Mouse (Mus musculus) intestine, embryonic 14.5 days (tissue): ENCODE data around the gene Prkn. TPM values are rescaled to one million over a fixed set of nuclear protein-coding genes. Genes with fewer than 3 reads are reported as not detected.

Experiments used
- ATAC-seq: fragments of 200-750 bp; cut with Nextera tagmentation; replicated peaks from 2 replicates; pipeline ENCODE4 v1.8.0; 2017; ENCODE audit warnings: low read depth, moderate number of reproducible peaks, moderate TSS enrichment, moderate library complexity; ENCODE audit not compliant: low FRiP score, low TSS enrichment
- DNase-seq: peaks from one replicate; pipeline ENCODE4 v3.0.0-alpha.2; 2018; ENCODE audit warnings: low spot score
- H3K27ac ChIP-seq: fragments of 300-500 bp; sonication (generic); 2 replicates; pipeline ENCODE4 v1.5.1; 2014; ENCODE audit warnings: low read depth, mild to moderate bottlenecking, control low read depth
- H3K27me3 ChIP-seq: fragments of 300-500 bp; sonication (generic); replicated peaks from 2 replicates; pipeline ENCODE4 v1.6.1; 2014; ENCODE audit warnings: low read length, control low read depth; ENCODE audit not compliant: control insufficient read depth, insufficient read depth
- H3K36me3 ChIP-seq: fragments of 300-500 bp; sonication (generic); 2 replicates; pipeline ENCODE4 v1.6.1; 2014; ENCODE audit warnings: low read length, control low read depth; ENCODE audit not compliant: control insufficient read depth, insufficient read depth
- H3K4me1 ChIP-seq: fragments of 300-500 bp; sonication (generic); replicated peaks from 2 replicates; pipeline ENCODE4 v1.6.1; 2014; ENCODE audit warnings: low read length, control low read depth, mixed read lengths; ENCODE audit not compliant: control insufficient read depth, insufficient read depth
- H3K4me2 ChIP-seq: fragments of 300-500 bp; sonication (generic); 2 replicates; pipeline ENCODE4 v1.6.1; 2014; ENCODE audit warnings: low read length
- H3K4me3 ChIP-seq: fragments of 300-500 bp; sonication (generic); 2 replicates; pipeline ENCODE4 v1.5.1; 2014; ENCODE audit warnings: low read depth, low read length, control low read depth, mixed read lengths
- H3K9ac ChIP-seq: fragments of 300-500 bp; sonication (generic); 2 replicates; pipeline ENCODE4 v1.6.1; 2014; ENCODE audit warnings: mild to moderate bottlenecking, low read length
- H3K9me3 ChIP-seq: fragments of 300-500 bp; sonication (generic); 2 replicates; pipeline ENCODE4 v1.6.1; 2016; ENCODE audit warnings: low read length, control low read depth; ENCODE audit not compliant: control insufficient read depth
- WGBS: fragments of 180-500 bp; shearing (Covaris S2); extraction: QIAGEN DNeasy Blood & Tissue Kit; methylation state at CpG from one replicate; pipeline ENCODE4 v1.1.7; 2014; 5-methylcytosine and 5-hydroxymethylcytosine counted together
- polyA plus RNA-seq: library from polyadenylated mRNA; unstranded; fragments of >200 nt; fragmentation: Nextera tagmentation; extraction: Ambion mirVana; gene quantifications from 2 replicates; pipeline ENCODE4 v1.2.1, GENCODE M21; 2014

Prkn gene
- polyA plus RNA-seq, 1 experiment from 2014 or later = 2.3 TPM

DNA sequence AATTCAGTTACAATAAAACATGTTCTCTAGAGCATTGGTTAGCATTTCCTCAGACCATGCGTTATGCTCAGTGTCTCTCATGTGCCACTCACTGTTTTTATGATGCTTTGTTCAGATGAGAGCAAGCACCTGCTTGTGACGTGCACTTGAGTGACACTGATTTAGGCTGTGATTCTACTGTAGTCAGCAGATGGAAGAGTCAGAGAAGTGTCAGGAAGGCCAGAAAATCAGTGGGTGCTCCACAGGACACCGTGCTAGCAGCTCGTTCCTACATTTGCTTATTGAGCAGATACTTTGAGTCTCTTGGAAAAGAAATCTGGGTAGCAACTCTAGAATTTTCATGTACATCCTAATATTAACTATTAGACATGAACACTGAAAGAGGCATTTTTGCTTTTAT is 106.4 kb downstream of the Prkn start:
- no peak overlapping the region for H3K4me2 ChIP-seq
- H3K4me3 ChIP-seq = no peak overlapping the region
- H3K27ac ChIP-seq = no peak overlapping the region
- no peaks in the 10 kb centered on the region for H3K36me3 ChIP-seq
- H3K27me3 ChIP-seq = no peaks in the 10 kb centered on the region
- ATAC-seq (no peak), DNase-seq (no peak)
- no peaks in the 10 kb centered on the region for H3K4me1 ChIP-seq
- 87% methylated on average over 4 of the region's 4 CpGs for WGBS
- H3K9ac ChIP-seq = no peak overlapping the region
- no peaks in the 10 kb centered on the region for H3K9me3 ChIP-seq

- DNase-seq (no peak), ATAC-seq (no peak)
- Histone ChIP-seq H3K36me3 (no peaks in the 10 kb centered on the region), H3K27ac (no peak overlapping the region), H3K4me1 (no peaks in the 10 kb centered on the region), H3K4me2 (no peak overlapping the region), H3K9me3 (no peaks in the 10 kb centered on the region), H3K27me3 (no peaks in the 10 kb centered on the region), H3K9ac (no peak overlapping the region), H3K4me3 (no peak overlapping the region)
- 72% methylated on average over 2 of the region's 2 CpGs for WGBS
Measured at GRCm38 (mm10) chr17:10947614-10948013, 107.4 kb downstream of the Prkn start.

GRCm38 (mm10) chr17:10959066-10959864 is 119.1 kb downstream of the Prkn start:
- no peak overlapping the region for H3K4me3 ChIP-seq
- no peaks in the 10 kb centered on the region for H3K27me3 ChIP-seq
- no peak for DNase-seq
- no peak overlapping the region for H3K4me2 ChIP-seq
- no peak overlapping the region for H3K9ac ChIP-seq
- H3K36me3 ChIP-seq = no peaks in the 10 kb centered on the region
- WGBS = 72% methylated on average over 10 of the region's 10 CpGs
- H3K27ac ChIP-seq = no peak overlapping the region
- H3K4me1 ChIP-seq = no peaks in the 10 kb centered on the region
- ATAC-seq = no peak
- H3K9me3 ChIP-seq = no peaks in the 10 kb centered on the region

DNA sequence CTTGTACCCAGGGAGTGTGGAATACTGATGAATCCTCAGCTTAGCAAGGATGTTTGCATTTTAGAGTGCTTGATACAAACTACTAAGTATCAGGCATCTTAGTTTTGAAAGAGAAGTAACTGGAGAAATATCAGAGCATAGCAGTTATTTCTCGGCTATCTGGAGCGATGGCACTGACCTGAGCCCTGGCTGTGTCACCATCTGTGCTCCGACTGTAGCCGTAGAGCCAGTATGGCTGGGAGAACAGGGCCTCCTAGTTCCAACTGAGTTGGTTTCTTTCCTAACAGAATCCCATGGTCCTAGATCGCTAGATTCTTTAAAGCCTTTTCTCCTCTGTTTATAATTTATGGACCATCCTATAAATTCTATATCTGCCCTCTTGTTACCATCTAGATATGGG is 122.0 kb downstream of the Prkn start:
- Histone ChIP-seq H3K9me3 (no peaks in the 10 kb centered on the region), H3K4me3 (no peak overlapping the region), H3K36me3 (no peaks in the 10 kb centered on the region), H3K9ac (no peak overlapping the region), H3K4me2 (no peak overlapping the region), H3K27me3 (no peaks in the 10 kb centered on the region), H3K27ac (no peak overlapping the region), H3K4me1 (no peaks in the 10 kb centered on the region)
- DNase-seq (no peak), ATAC-seq (no peak)
- WGBS = 90% methylated on average over 5 of the region's 5 CpGs

GRCm38 (mm10) chr17:10982136-10982535 is 142.0 kb downstream of the Prkn start:
- Histone ChIP-seq H3K4me1 (no peaks in the 10 kb centered on the region), H3K9me3 (no peaks in the 10 kb centered on the region), H3K4me3 (no peak overlapping the region), H3K9ac (no peak overlapping the region), H3K27ac (no peak overlapping the region), H3K36me3 (no peaks in the 10 kb centered on the region), H3K4me2 (no peak overlapping the region), H3K27me3 (no peaks in the 10 kb centered on the region)
- 66% methylated on average over 4 of the region's 4 CpGs for WGBS
- DNase-seq = no peak
- no peak for ATAC-seq

DNA sequence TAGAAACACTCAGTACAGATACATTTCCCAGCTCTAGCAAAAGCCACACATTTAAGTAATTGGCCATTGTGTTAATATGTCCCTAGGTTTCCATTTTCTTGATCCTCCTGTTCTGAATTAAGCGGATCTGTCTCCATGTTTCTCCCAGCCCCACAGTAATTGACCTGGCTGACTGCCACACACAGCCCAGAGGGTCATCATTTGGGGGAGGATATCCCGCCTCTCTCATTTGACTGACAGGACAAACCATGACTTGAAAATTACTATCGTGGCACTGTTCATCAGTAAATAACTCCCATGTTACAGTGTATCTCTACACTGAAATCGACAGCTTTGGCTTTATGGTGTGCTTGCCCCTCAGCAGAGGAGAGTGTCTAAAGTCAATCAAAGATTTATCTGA is 146.9 kb downstream of the Prkn start:
- WGBS = 83% methylated on average over 4 of the region's 4 CpGs
- Histone ChIP-seq H3K4me1 (no peaks in the 10 kb centered on the region), H3K27ac (no peak overlapping the region), H3K9me3 (no peaks in the 10 kb centered on the region), H3K9ac (no peak overlapping the region), H3K4me3 (no peak overlapping the region), H3K36me3 (no peaks in the 10 kb centered on the region), H3K4me2 (no peak overlapping the region), H3K27me3 (no peaks in the 10 kb centered on the region)
- DNase-seq = no peak
- ATAC-seq = no peak

- H3K36me3 ChIP-seq = no peaks in the 10 kb centered on the region
- H3K4me3 ChIP-seq = no peak overlapping the region
- H3K27me3 ChIP-seq = no peaks in the 10 kb centered on the region
- no peaks in the 10 kb centered on the region for H3K4me1 ChIP-seq
- H3K27ac ChIP-seq = no peak overlapping the region
- no peak for DNase-seq
- no peak overlapping the region for H3K4me2 ChIP-seq
- no peaks in the 10 kb centered on the region for H3K9me3 ChIP-seq
- 76% methylated on average over 5 of the region's 5 CpGs for WGBS
- ATAC-seq = no peak
- H3K9ac ChIP-seq = no peak overlapping the region
Measured at GRCm38 (mm10) chr17:10997291-10997690, 157.1 kb downstream of the Prkn start.

- Histone ChIP-seq H3K4me3 (no peak overlapping the region), H3K4me2 (no peak overlapping the region), H3K27ac (no peak overlapping the region), H3K27me3 (no peaks in the 10 kb centered on the region), H3K9ac (no peak overlapping the region), H3K36me3 (no peaks in the 10 kb centered on the region), H3K4me1 (no peaks in the 10 kb centered on the region), H3K9me3 (no peaks in the 10 kb centered on the region)
- DNase-seq = no peak
- no peak for ATAC-seq
- WGBS = 80% methylated on average over 2 of the region's 2 CpGs
Measured at GRCm38 (mm10) chr17:11023371-11023770, 183.2 kb downstream of the Prkn start.

DNA sequence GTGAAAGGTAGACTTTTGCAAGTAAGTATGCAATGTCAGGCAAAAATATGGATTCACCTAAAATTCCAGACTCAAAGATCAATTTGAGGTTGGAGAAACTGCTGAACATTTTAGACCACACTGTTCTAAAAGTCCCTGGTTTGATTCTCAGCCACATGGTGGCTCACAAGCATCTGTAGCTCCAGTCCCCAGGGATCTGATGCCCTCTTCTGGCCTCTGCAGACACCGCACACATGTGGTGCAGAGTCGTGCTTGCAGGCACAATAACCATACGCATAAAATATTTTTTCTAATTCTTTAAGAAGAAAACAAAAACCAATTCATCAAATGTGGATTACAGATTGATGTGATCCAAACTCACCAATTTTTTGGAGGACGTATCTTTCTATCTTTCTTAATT is 189.2 kb downstream of the Prkn start:
- DNase-seq = no peak
- ATAC-seq = no peak
- Histone ChIP-seq H3K9me3 (no peaks in the 10 kb centered on the region), H3K27ac (no peak overlapping the region), H3K4me1 (no peaks in the 10 kb centered on the region), H3K36me3 (no peaks in the 10 kb centered on the region), H3K4me2 (no peak overlapping the region), H3K27me3 (no peaks in the 10 kb centered on the region), H3K4me3 (no peak overlapping the region), H3K9ac (no peak overlapping the region)
- 96% methylated on average over 4 of the region's 4 CpGs for WGBS
